Mouse (Mus musculus): ENCODE results near the gene Cyfip1.

The Cyfip1 gene

GRCm38 (mm10) chr7:55841445-55841844, at the start of gene Cyfip1:
Gene Cyfip1 (plus strand): TSS chr7:55841745.
- no peak for DNase-seq (ENCODE audit: low spot score in 2 of 2)

- no peak for DNase-seq (ENCODE audit: low spot score in 2 of 2)
Observed at GRCm38 (mm10) chr7:55792280-55792679, 49.3 kb upstream of the Cyfip1 start.

- DNase-seq (ENCODE audit: low spot score in 2 of 2), result no peak
Observed at GRCm38 (mm10) chr7:55793236-55793951, 48.2 kb upstream of the Cyfip1 start.

- DNase-seq (ENCODE audit: low spot score in 2 of 2), result peak; percentile 93 to 94
Observed at GRCm38 (mm10) chr7:55793952-55794603, 47.5 kb upstream of the Cyfip1 start, which contains the start of gene Tubgcp5. Gene Tubgcp5 (plus strand): TSS chr7:55794154.

GRCm38 (mm10) chr7:55799981-55800380, 41.6 kb upstream of the Cyfip1 start:
- DNase-seq (ENCODE audit: low spot score in 2 of 2), result no peak

- no peak for DNase-seq (ENCODE audit: low spot score in 2 of 2)
Observed at GRCm38 (mm10) chr7:55809967-55810366, 31.6 kb upstream of the Cyfip1 start.

GRCm38 (mm10) chr7:55824468-55824867, 17.1 kb upstream of the Cyfip1 start:
- no peak for DNase-seq (ENCODE audit: low spot score in 2 of 2)

GRCm38 (mm10) chr7:55827551-55827950, 14.0 kb upstream of the Cyfip1 start:
- no peak for DNase-seq (ENCODE audit: low spot score in 2 of 2)

GRCm38 (mm10) chr7:55836877-55837276, 4.7 kb upstream of the Cyfip1 start:
- DNase-seq (ENCODE audit: low spot score in 2 of 2), result no peak

GRCm38 (mm10) chr7:55841977-55842503, 495 bp downstream of the Cyfip1 start:
- peak; percentile 4 to 16 for DNase-seq (ENCODE audit: low spot score in 2 of 2)

- DNase-seq (ENCODE audit: low spot score in 2 of 2), result no peak
Observed at GRCm38 (mm10) chr7:55842504-55843152, 1.1 kb downstream of the Cyfip1 start.

- DNase-seq (ENCODE audit: low spot score in 2 of 2), result no peak
Observed at GRCm38 (mm10) chr7:55846606-55847312, 5.2 kb downstream of the Cyfip1 start.

- no peak for DNase-seq (ENCODE audit: low spot score in 2 of 2)
Observed at GRCm38 (mm10) chr7:55849948-55850571, 8.5 kb downstream of the Cyfip1 start.

- DNase-seq (ENCODE audit: low spot score in 2 of 2), result no peak
Observed at GRCm38 (mm10) chr7:55852787-55853186, 11.2 kb downstream of the Cyfip1 start.

- no peak for DNase-seq (ENCODE audit: low spot score in 2 of 2)
Observed at GRCm38 (mm10) chr7:55855597-55855996, 14.1 kb downstream of the Cyfip1 start.

GRCm38 (mm10) chr7:55856741-55857140, 15.2 kb downstream of the Cyfip1 start:
- no peak for DNase-seq (ENCODE audit: low spot score in 2 of 2)

- no peak for DNase-seq (ENCODE audit: low spot score in 2 of 2)
Observed at GRCm38 (mm10) chr7:55857729-55858128, 16.2 kb downstream of the Cyfip1 start.

- DNase-seq (ENCODE audit: low spot score in 2 of 2), result no peak
Observed at GRCm38 (mm10) chr7:55858836-55859517, 17.4 kb downstream of the Cyfip1 start.

GRCm38 (mm10) chr7:55859518-55859872, 17.9 kb downstream of the Cyfip1 start:
- DNase-seq (ENCODE audit: low spot score in 2 of 2), result no peak

- no peak for DNase-seq (ENCODE audit: low spot score in 2 of 2)
Observed at GRCm38 (mm10) chr7:55859956-55860355, 18.4 kb downstream of the Cyfip1 start.

- DNase-seq (ENCODE audit: low spot score in 2 of 2), result no peak
Observed at GRCm38 (mm10) chr7:55861175-55861574, 19.6 kb downstream of the Cyfip1 start.

Measured in natural killer cell, adult 2 months (primary cell).